Mouse (Mus musculus): ENCODE measurements around the gene Ubr3. TPM values are rescaled to one million over a fixed set of nuclear protein-coding genes. Genes with fewer than 3 reads are reported as not detected.

Ubr3 gene
- total and polyA plus RNA-seq, 2 experiments from 2014 or later, result 15.3 to 35.1 TPM

- H3K4me2 ChIP-seq (ENCODE audit: low read depth, low read length), result no peak overlapping the region
- no peaks in the 10 kb centered on the region for H3K9me3 ChIP-seq (ENCODE audit: low read length)
- no peaks in the 10 kb centered on the region for H3K27me3 ChIP-seq (ENCODE audit: insufficient read depth, low read length)
- no peaks in the 10 kb centered on the region for H3K4me1 ChIP-seq (ENCODE audit: insufficient read depth, low read length)
- no peak for TF ChIP-seq CTCF (IDR thresholded peaks at IDR 0.05; ENCODE audit: low read depth)
- H3K27ac ChIP-seq, result peak overlapping the region; percentile 75
- H3K4me3 ChIP-seq (ENCODE audit: low read length), result no peak overlapping the region
- H3K9ac ChIP-seq (replicated peaks; ENCODE audit: low read length), result peak overlapping the region; percentile 33; the same call in 1 of the 2 replicates
- ATAC-seq (peak; percentile 66), DNase-seq (ENCODE audit: low spot score) (peak; percentile 57)
- 35% methylated on average over 11 of the region's 11 CpGs for WGBS
- no peaks in the 10 kb centered on the region for H3K36me3 ChIP-seq (ENCODE audit: insufficient read depth, low read length)
These were observed 163.6 kb downstream of the Ubr3 start for GRCm38 (mm10) chr2:70060359-70061345.

- Histone ChIP-seq H3K36me3 (ENCODE audit: insufficient read depth, low read length) (no peaks in the 10 kb centered on the region), H3K4me3 (ENCODE audit: low read length) (no peak overlapping the region), H3K9ac (replicated peaks; ENCODE audit: low read length) (no peak overlapping the region), H3K27ac (0 out of 2 replicates have a peak overlapping the region, but pooled peaks have one; percentile 66), H3K9me3 (ENCODE audit: low read length) (no peaks in the 10 kb centered on the region), H3K27me3 (ENCODE audit: insufficient read depth, low read length) (no peaks in the 10 kb centered on the region), H3K4me1 (ENCODE audit: insufficient read depth, low read length) (no peaks in the 10 kb centered on the region), H3K4me2 (ENCODE audit: low read depth, low read length) (no peak overlapping the region)
- DNase-seq (ENCODE audit: low spot score), result no peak
- 91% methylated on average over 6 of the region's 6 CpGs for WGBS
- no peak for TF ChIP-seq CTCF (IDR thresholded peaks at IDR 0.05; ENCODE audit: low read depth)
- ATAC-seq, result no peak
These were observed 168.1 kb downstream of the Ubr3 start for GRCm38 (mm10) chr2:70065116-70065515.

DNA sequence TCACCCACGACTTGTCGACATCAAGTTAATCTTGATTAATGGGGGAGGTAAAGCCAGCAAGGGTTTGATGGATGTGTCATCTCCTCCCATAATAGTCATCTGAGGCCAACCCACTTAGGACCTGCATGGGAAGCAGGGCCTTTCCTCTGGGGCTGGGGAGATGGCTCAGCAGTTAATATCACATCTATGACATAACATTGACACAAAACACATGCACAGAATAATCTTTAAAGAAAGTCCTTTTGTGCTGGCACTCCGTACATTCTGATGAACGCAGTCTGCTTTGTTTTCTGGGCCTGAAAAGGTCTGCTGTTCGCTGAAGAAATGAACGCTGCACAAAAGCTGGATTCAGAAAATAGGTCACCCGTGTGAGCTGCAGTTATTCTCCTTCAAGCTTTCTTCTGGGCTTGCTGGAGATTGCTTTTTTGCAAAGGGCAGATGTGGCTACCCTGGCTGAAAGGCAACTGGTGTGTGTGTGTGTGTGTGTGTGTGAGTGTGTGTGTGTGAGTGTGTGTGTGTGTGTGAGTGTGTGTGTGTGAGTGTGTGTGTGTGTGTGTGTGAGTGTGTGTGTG, 168.8 kb downstream of the Ubr3 start:
- Histone ChIP-seq H3K9me3 (ENCODE audit: low read length) (no peaks in the 10 kb centered on the region), H3K27me3 (ENCODE audit: insufficient read depth, low read length) (no peaks in the 10 kb centered on the region), H3K4me3 (ENCODE audit: low read length) (no peak overlapping the region), H3K4me1 (ENCODE audit: insufficient read depth, low read length) (no peaks in the 10 kb centered on the region), H3K27ac (peak overlapping the region; percentile 66), H3K4me2 (ENCODE audit: low read depth, low read length) (no peak overlapping the region), H3K36me3 (ENCODE audit: insufficient read depth, low read length) (no peaks in the 10 kb centered on the region), H3K9ac (replicated peaks; ENCODE audit: low read length) (no peak overlapping the region)
- 0 out of 2 replicates have a peak, but pooled peaks have one; percentile 21 for ATAC-seq
- 33% methylated on average over 7 of the region's 7 CpGs for WGBS
- TF ChIP-seq CTCF (IDR thresholded peaks at IDR 0.05; ENCODE audit: low read depth), result no peak
- DNase-seq (ENCODE audit: low spot score), result peak; percentile 37

DNA sequence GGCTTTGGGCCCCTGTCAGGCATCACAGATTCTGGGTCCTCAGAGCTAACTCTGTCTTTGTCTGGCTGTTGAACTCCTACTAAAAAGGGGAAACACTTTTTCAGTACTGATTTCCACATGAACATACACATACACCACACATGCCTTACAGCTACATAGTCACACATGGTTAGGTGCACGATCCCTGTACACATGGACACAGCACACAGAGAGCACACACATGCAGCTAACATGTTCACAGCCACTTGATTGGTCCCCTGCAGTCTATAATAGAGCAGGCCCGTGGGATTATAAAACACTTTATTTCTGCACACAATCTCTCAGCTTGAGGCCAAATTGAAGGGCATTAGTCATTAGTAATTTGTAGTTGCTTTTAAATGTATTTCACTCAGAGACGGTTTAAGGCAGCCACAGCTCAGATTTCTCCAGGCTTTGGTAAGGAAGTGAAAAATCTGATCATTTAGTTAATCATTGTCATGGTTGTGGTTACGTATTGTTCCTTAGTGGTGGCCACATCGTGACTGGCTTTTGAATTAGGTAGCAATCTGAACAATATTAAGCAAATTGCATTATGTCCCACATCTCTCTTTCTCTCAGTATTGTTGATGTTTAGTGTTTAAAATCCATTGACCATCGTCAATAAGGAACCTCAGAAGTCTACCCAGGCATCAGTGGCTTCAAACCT, 169.4 kb downstream of the Ubr3 start:
- H3K36me3 ChIP-seq (ENCODE audit: insufficient read depth, low read length), result no peaks in the 10 kb centered on the region
- no peak overlapping the region for H3K4me3 ChIP-seq (ENCODE audit: low read length)
- WGBS, result 51% methylated on average over 6 of the region's 6 CpGs
- no peaks in the 10 kb centered on the region for H3K9me3 ChIP-seq (ENCODE audit: low read length)
- DNase-seq (ENCODE audit: low spot score) (no peak), ATAC-seq (0 out of 2 replicates have a peak, but pooled peaks have one; percentile 27)
- no peak overlapping the region for H3K9ac ChIP-seq (replicated peaks; ENCODE audit: low read length)
- no peak for TF ChIP-seq CTCF (IDR thresholded peaks at IDR 0.05; ENCODE audit: low read depth)
- H3K4me2 ChIP-seq (ENCODE audit: low read depth, low read length), result no peak overlapping the region
- H3K27ac ChIP-seq, result no peak overlapping the region
- H3K4me1 ChIP-seq (ENCODE audit: insufficient read depth, low read length), result no peaks in the 10 kb centered on the region
- H3K27me3 ChIP-seq (ENCODE audit: insufficient read depth, low read length), result no peaks in the 10 kb centered on the region

DNA sequence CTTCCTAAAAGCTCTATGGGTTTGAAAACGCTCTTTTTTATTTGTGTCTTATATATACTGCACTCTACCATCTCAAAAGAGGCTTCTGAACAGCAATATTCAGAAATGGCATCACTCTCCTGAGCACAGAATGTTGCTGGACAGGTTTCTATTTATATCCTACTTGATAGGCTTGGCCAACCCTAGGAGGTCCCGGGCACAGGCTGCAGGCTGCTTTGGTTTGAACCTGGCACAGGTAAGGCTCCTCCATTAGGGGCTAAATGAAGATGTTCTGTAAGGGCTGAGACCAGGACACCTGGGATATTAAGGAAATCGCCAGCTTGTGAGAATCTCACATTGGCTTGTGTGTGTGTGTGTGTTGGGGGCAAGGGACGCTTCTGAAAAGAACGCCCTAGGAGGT, 172.8 kb downstream of the Ubr3 start:
- Histone ChIP-seq H3K4me3 (ENCODE audit: low read length) (no peak overlapping the region), H3K4me2 (ENCODE audit: low read depth, low read length) (no peak overlapping the region), H3K9ac (replicated peaks; ENCODE audit: low read length) (no peak overlapping the region), H3K27ac (no peak overlapping the region), H3K27me3 (ENCODE audit: insufficient read depth, low read length) (no peaks in the 10 kb centered on the region), H3K9me3 (ENCODE audit: low read length) (no peaks in the 10 kb centered on the region), H3K36me3 (ENCODE audit: insufficient read depth, low read length) (no peaks in the 10 kb centered on the region), H3K4me1 (ENCODE audit: insufficient read depth, low read length) (no peaks in the 10 kb centered on the region)
- TF ChIP-seq CTCF (IDR thresholded peaks at IDR 0.05; ENCODE audit: low read depth), result no peak
- WGBS, result 87% methylated on average over 5 of the region's 5 CpGs
- DNase-seq (ENCODE audit: low spot score) (no peak), ATAC-seq (no peak)

Other genes with a start within 250 kb of the Ubr3 start
- gene Klhl41, start 227.1 kb upstream of the Ubr3 start, total RNA-seq (2014; rRNA removed), result 1.3 TPM in 1 of 2 replicates, not detected in the other
- 0.05 and 0.09 TPM in 2 replicates for gene Klhl41, start 227.1 kb upstream of the Ubr3 start, polyA plus RNA-seq (2015; fragmentation: Nextera tagmentation; extraction: Ambion mirVana)
- gene Fastkd1, start 183.7 kb upstream of the Ubr3 start, total RNA-seq (2014; rRNA removed), result 17.1 and 18.1 TPM in 2 replicates
- 10.8 and 12.3 TPM in 2 replicates for gene Fastkd1, start 183.7 kb upstream of the Ubr3 start, polyA plus RNA-seq (2015; fragmentation: Nextera tagmentation; extraction: Ambion mirVana)
- 9.9 and 11.3 TPM in 2 replicates for gene Ppig, start 174.7 kb upstream of the Ubr3 start, total RNA-seq (2014; rRNA removed)
- gene Ppig, start 174.7 kb upstream of the Ubr3 start, polyA plus RNA-seq (2015; fragmentation: Nextera tagmentation; extraction: Ambion mirVana), result 125 and 139 TPM in 2 replicates
- 0.10 TPM in 1 of 2 replicates, not detected in the other for gene Ccdc173, start 107.7 kb upstream of the Ubr3 start, total RNA-seq (2014; rRNA removed)
- gene Ccdc173, start 107.7 kb upstream of the Ubr3 start, polyA plus RNA-seq (2015; fragmentation: Nextera tagmentation; extraction: Ambion mirVana), result 1.7 and 1.9 TPM in 2 replicates
- 14.3 and 19.8 TPM in 2 replicates for gene Phospho2, start 107.6 kb upstream of the Ubr3 start, total RNA-seq (2014; rRNA removed)
- 27.6 and 29.7 TPM in 2 replicates for gene Phospho2, start 107.6 kb upstream of the Ubr3 start, polyA plus RNA-seq (2015; fragmentation: Nextera tagmentation; extraction: Ambion mirVana)
- gene Klhl23, start 75.3 kb upstream of the Ubr3 start, total RNA-seq (2014; rRNA removed), result 104 and 130 TPM in 2 replicates
- gene Klhl23, start 75.3 kb upstream of the Ubr3 start, polyA plus RNA-seq (2015; fragmentation: Nextera tagmentation; extraction: Ambion mirVana), result 71.8 and 83.3 TPM in 2 replicates
- gene Ssb, start 35.7 kb upstream of the Ubr3 start, total RNA-seq (2014; rRNA removed), result 32.2 and 49.2 TPM in 2 replicates
- 288 and 322 TPM in 2 replicates for gene Ssb, start 35.7 kb upstream of the Ubr3 start, polyA plus RNA-seq (2015; fragmentation: Nextera tagmentation; extraction: Ambion mirVana)
- 10.9 and 14.1 TPM in 2 replicates for gene Mettl5, start 11.6 kb upstream of the Ubr3 start, total RNA-seq (2014; rRNA removed)
- 39.4 TPM in 2 replicates for gene Mettl5, start 11.6 kb upstream of the Ubr3 start, polyA plus RNA-seq (2015; fragmentation: Nextera tagmentation; extraction: Ambion mirVana)
- gene Myo3b, start 141.9 kb downstream of the Ubr3 start, total RNA-seq (2014; rRNA removed), result 0.47 and 0.97 TPM in 2 replicates
- 0.09 and 0.16 TPM in 2 replicates for gene Myo3b, start 141.9 kb downstream of the Ubr3 start, polyA plus RNA-seq (2015; fragmentation: Nextera tagmentation; extraction: Ambion mirVana)

All from hindbrain, postnatal 0 days (tissue).